Mouse (Mus musculus): ENCODE data around the gene Plin4. TPM values are rescaled to one million over a fixed set of nuclear protein-coding genes. Genes with fewer than 3 reads are reported as not detected.
"Not testable (repeated sequence)": the region's sequence is repeated elsewhere in the genome, so short reads cannot be mapped to it uniquely, and the experiment has no call there.

Gene Plin4
- polyA plus RNA-seq, 1 experiment from 2014 or later = 0.13 TPM

DNA sequence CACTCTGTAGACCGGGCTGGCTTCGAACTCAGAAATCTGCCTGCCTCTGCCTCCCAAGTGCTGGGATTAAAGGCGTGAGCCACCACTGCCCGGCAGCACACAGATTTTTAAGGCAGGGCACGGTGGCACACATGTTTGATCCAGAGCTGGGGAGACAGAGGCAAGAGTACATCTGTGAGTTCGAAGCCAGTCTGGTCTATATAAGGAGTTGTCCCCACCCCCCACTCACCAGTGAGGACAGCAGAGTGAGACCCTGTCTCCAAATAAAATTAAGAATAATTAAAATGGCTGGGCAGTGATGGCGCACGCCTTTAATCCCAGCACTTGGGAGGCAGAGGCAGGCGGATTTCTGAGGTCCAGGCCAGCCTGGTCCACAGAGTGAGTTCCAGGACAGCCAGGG is 31.2 kb downstream of the Plin4 start:
- Histone ChIP-seq H3K4me2 (ENCODE audit: low read depth, low read length) (peak overlapping the region; percentile 64), H3K27ac (ENCODE audit: low read length) (peak overlapping the region; percentile 71), H3K4me3 (ENCODE audit: low read depth, low read length) (peak overlapping the region; percentile 46), H3K4me1 (ENCODE audit: control insufficient read depth, low read depth, low read length) (peaks cover 41% of the 10 kb centered on the region), H3K9ac (ENCODE audit: low read depth, low read length) (peak overlapping the region; percentile 42; the same call in 1 of the 2 replicates)
- not testable (repeated sequence) for H3K9me3 ChIP-seq (replicated peaks; ENCODE audit: control insufficient read depth, low read length); H3K36me3 ChIP-seq (ENCODE audit: control insufficient read depth, insufficient read depth); H3K27me3 ChIP-seq (ENCODE audit: control insufficient read depth, insufficient read depth, low read depth, low read length); ATAC-seq (ENCODE audit: low read depth)
- 52% methylated on average over 9 of the region's 9 CpGs for WGBS (ENCODE audit: insufficient replicate concordance)

DNA sequence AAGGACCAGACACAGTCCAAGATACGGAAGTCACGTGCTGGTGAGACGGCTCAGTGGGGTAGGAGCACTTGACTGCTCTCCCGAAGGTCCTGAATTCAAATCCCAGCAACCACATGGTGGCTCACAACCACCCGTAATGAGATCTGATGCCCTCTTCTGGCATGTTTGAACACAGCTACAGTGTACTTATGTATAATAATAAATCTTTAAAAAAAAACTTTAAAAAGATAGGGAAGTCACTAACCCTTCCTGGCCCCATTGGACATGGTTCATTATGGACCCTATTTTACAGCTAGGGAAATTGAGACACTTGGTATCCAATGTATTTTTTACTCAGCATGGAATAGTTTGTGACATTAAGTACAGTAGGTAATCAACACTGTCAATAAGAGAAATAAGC is 32.1 kb downstream of the Plin4 start:
- no peak for ATAC-seq (ENCODE audit: low read depth)
- no peaks in the 10 kb centered on the region for H3K36me3 ChIP-seq (ENCODE audit: control insufficient read depth, insufficient read depth)
- H3K9ac ChIP-seq (ENCODE audit: low read depth, low read length) = no peak overlapping the region
- H3K4me3 ChIP-seq (ENCODE audit: low read depth, low read length) = no peak overlapping the region
- no peak overlapping the region for H3K27ac ChIP-seq (ENCODE audit: low read length)
- no peaks in the 10 kb centered on the region for H3K9me3 ChIP-seq (replicated peaks; ENCODE audit: control insufficient read depth, low read length)
- H3K4me2 ChIP-seq (ENCODE audit: low read depth, low read length) = no peak overlapping the region
- H3K4me1 ChIP-seq (ENCODE audit: control insufficient read depth, low read depth, low read length) = peaks cover 41% of the 10 kb centered on the region
- H3K27me3 ChIP-seq (ENCODE audit: control insufficient read depth, insufficient read depth, low read depth, low read length) = no peaks in the 10 kb centered on the region
- 76% methylated on average over 5 of the region's 5 CpGs for WGBS (ENCODE audit: insufficient replicate concordance)

DNA sequence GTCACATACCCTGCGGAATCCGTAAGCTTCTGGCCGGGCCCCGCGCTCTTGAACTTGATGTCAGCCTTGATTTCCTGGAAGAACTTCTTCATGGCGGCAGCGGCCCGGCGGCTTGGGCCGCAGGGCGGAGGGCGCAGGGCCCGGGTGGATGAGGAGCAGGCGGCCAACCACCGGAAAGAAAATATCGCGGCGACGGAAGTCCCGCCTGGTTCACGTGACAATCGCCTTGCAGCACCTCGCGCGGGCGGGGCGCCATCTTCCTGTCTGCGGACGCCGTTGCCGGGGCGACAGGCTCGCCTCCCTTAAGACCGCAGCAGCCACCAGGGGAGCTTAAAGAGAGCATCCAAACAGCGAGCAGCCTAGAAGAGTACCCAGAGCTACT is 34.8 kb downstream of the Plin4 start, which contains the start of gene Ubxn6:
TSS of gene Ubxn6 (minus strand) at position 202 of the 382 bp plus-strand sequence.
- Histone ChIP-seq H3K36me3 (ENCODE audit: control insufficient read depth, insufficient read depth) (peaks cover 11% of the 10 kb centered on the region), H3K4me1 (ENCODE audit: control insufficient read depth, low read depth, low read length) (peaks cover 25% of the 10 kb centered on the region), H3K27ac (ENCODE audit: low read length) (peak within 1 kb of the TSS; percentile 99), H3K4me2 (ENCODE audit: low read depth, low read length) (peak within 1 kb of the TSS; percentile 98), H3K27me3 (ENCODE audit: control insufficient read depth, insufficient read depth, low read depth, low read length) (no peaks in the 10 kb centered on the region), H3K9me3 (replicated peaks; ENCODE audit: control insufficient read depth, low read length) (no peaks in the 10 kb centered on the region), H3K9ac (ENCODE audit: low read depth, low read length) (peak within 1 kb of the TSS; percentile 76), H3K4me3 (ENCODE audit: low read depth, low read length) (peak within 1 kb of the TSS; percentile 86)
- 0% methylated on average over 35 of the region's 35 CpGs for WGBS (ENCODE audit: insufficient replicate concordance)
- ATAC-seq (ENCODE audit: low read depth) = peak; percentile 17

- WGBS (ENCODE audit: insufficient replicate concordance) = 7% methylated on average over 22 of the region's 22 CpGs
- peak overlapping the region; percentile 99 for H3K27ac ChIP-seq (ENCODE audit: low read length)
- no peaks in the 10 kb centered on the region for H3K27me3 ChIP-seq (ENCODE audit: control insufficient read depth, insufficient read depth, low read depth, low read length)
- peak overlapping the region; percentile 76 for H3K9ac ChIP-seq (ENCODE audit: low read depth, low read length)
- ATAC-seq (ENCODE audit: low read depth) = peak; percentile 17
- H3K4me1 ChIP-seq (ENCODE audit: control insufficient read depth, low read depth, low read length) = peaks cover 25% of the 10 kb centered on the region
- H3K4me3 ChIP-seq (ENCODE audit: low read depth, low read length) = peak overlapping the region; percentile 86
- peak overlapping the region; percentile 98 for H3K4me2 ChIP-seq (ENCODE audit: low read depth, low read length)
- no peaks in the 10 kb centered on the region for H3K9me3 ChIP-seq (replicated peaks; ENCODE audit: control insufficient read depth, low read length)
- H3K36me3 ChIP-seq (ENCODE audit: control insufficient read depth, insufficient read depth) = peaks cover 17% of the 10 kb centered on the region
Measured at GRCm38 (mm10) chr17:56074097-56074826, 35.3 kb downstream of the Plin4 start.

DNA sequence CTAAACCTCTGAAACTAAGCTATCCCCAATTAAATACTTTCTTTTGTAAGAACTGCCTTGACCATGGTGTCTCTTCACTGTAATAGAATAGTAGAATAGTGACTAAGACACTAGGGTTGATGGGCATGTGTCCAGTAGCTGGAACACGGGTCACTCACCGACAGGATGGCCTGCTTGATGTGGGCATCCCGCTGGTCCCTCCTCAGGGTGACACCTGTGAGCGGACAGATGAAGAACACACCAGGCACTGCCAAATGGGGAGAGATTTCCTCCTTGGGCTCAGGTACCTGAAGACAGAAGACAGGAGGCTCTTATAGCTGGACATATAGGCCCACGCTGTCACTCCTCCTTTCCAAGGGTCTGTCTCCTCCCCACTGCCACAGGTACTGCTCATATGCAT is 37.4 kb downstream of the Plin4 start:
- H3K9me3 ChIP-seq (replicated peaks; ENCODE audit: control insufficient read depth, low read length) = no peaks in the 10 kb centered on the region
- H3K9ac ChIP-seq (ENCODE audit: low read depth, low read length) = no peak overlapping the region
- 77% methylated on average over 5 of the region's 5 CpGs for WGBS (ENCODE audit: insufficient replicate concordance)
- ATAC-seq (ENCODE audit: low read depth) = no peak
- H3K4me2 ChIP-seq (ENCODE audit: low read depth, low read length) = no peak overlapping the region
- no peak overlapping the region for H3K27ac ChIP-seq (ENCODE audit: low read length)
- peaks cover 20% of the 10 kb centered on the region for H3K4me1 ChIP-seq (ENCODE audit: control insufficient read depth, low read depth, low read length)
- H3K4me3 ChIP-seq (ENCODE audit: low read depth, low read length) = no peak overlapping the region
- H3K36me3 ChIP-seq (ENCODE audit: control insufficient read depth, insufficient read depth) = peaks cover 37% of the 10 kb centered on the region
- no peaks in the 10 kb centered on the region for H3K27me3 ChIP-seq (ENCODE audit: control insufficient read depth, insufficient read depth, low read depth, low read length)

DNA sequence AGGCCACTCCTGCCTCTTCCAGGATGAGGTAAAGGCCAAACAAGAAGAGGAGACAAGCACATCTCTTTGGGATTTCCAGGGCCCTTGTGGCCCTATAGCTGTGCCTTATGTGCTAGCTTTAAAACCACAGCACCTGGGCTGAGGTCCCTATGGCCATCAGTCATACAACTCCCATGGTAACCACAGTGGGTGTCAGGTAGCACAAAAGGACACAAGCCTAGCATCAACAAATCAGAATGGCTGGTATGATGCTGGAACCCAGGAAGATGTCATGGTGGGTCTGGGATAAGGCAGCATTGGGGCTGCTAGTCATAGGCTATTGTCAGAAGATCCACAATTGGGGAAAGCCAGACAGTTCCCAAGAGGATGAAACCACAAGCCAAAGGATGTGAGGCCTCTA is 38.5 kb downstream of the Plin4 start:
- H3K27ac ChIP-seq (ENCODE audit: low read length) = no peak overlapping the region
- H3K4me3 ChIP-seq (ENCODE audit: low read depth, low read length) = no peak overlapping the region
- H3K27me3 ChIP-seq (ENCODE audit: control insufficient read depth, insufficient read depth, low read depth, low read length) = no peaks in the 10 kb centered on the region
- H3K4me1 ChIP-seq (ENCODE audit: control insufficient read depth, low read depth, low read length) = peaks cover 20% of the 10 kb centered on the region
- peaks cover 45% of the 10 kb centered on the region for H3K36me3 ChIP-seq (ENCODE audit: control insufficient read depth, insufficient read depth)
- no peak overlapping the region for H3K9ac ChIP-seq (ENCODE audit: low read depth, low read length)
- ATAC-seq (ENCODE audit: low read depth) = no peak
- H3K9me3 ChIP-seq (replicated peaks; ENCODE audit: control insufficient read depth, low read length) = no peaks in the 10 kb centered on the region
- H3K4me2 ChIP-seq (ENCODE audit: low read depth, low read length) = no peak overlapping the region

GRCm38 (mm10) chr17:56069066-56069465 is 40.5 kb downstream of the Plin4 start:
- no peak overlapping the region for H3K27ac ChIP-seq (ENCODE audit: low read length)
- no peak overlapping the region for H3K9ac ChIP-seq (ENCODE audit: low read depth, low read length)
- ATAC-seq (ENCODE audit: low read depth) = no peak
- H3K4me3 ChIP-seq (ENCODE audit: low read depth, low read length) = no peak overlapping the region
- peaks cover 64% of the 10 kb centered on the region for H3K36me3 ChIP-seq (ENCODE audit: control insufficient read depth, insufficient read depth)
- H3K9me3 ChIP-seq (replicated peaks; ENCODE audit: control insufficient read depth, low read length) = no peaks in the 10 kb centered on the region
- H3K27me3 ChIP-seq (ENCODE audit: control insufficient read depth, insufficient read depth, low read depth, low read length) = no peaks in the 10 kb centered on the region
- H3K4me2 ChIP-seq (ENCODE audit: low read depth, low read length) = no peak overlapping the region
- WGBS (ENCODE audit: insufficient replicate concordance) = 95% methylated on average over 14 of the region's 14 CpGs
- H3K4me1 ChIP-seq (ENCODE audit: control insufficient read depth, low read depth, low read length) = peaks cover 6% of the 10 kb centered on the region

DNA sequence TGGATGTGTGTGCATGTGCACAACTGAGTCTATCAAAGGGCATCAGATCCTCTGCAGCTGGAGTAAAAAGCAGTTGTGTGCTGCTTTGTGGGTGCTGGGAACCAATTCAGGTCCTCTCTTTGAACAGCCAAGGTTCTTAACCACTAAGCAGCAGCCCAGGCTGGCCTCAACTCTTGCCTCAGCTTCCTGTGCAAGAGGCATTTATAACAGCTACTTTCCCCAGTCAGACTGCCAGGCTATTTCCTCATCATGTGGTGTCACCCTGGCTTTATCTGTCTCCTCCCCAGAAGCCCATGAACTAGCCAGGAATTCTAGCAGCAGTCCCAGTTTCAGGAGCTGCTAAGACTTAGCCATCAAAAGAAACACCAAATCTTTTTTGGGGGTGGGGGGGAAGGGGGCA is 43.2 kb downstream of the Plin4 start:
- no peak overlapping the region for H3K27ac ChIP-seq (ENCODE audit: low read length)
- no peak for ATAC-seq (ENCODE audit: low read depth)
- H3K36me3 ChIP-seq (ENCODE audit: control insufficient read depth, insufficient read depth) = peaks cover 86% of the 10 kb centered on the region
- H3K4me3 ChIP-seq (ENCODE audit: low read depth, low read length) = no peak overlapping the region
- no peaks in the 10 kb centered on the region for H3K27me3 ChIP-seq (ENCODE audit: control insufficient read depth, insufficient read depth, low read depth, low read length)
- no peaks in the 10 kb centered on the region for H3K9me3 ChIP-seq (replicated peaks; ENCODE audit: control insufficient read depth, low read length)
- H3K4me1 ChIP-seq (ENCODE audit: control insufficient read depth, low read depth, low read length) = no peaks in the 10 kb centered on the region
- no peak overlapping the region for H3K4me2 ChIP-seq (ENCODE audit: low read depth, low read length)
- no peak overlapping the region for H3K9ac ChIP-seq (ENCODE audit: low read depth, low read length)

- ATAC-seq (ENCODE audit: low read depth); H3K4me2 ChIP-seq (ENCODE audit: low read depth, low read length): not testable (repeated sequence)
- whole genome bisulfite sequencing (ENCODE audit: insufficient replicate concordance) = 77% methylated on average over 6 of the region's 6 CpGs
Measured at GRCm38 (mm10) chr17:56065715-56066114, 43.9 kb downstream of the Plin4 start.

More at GRCm38 (mm10) chr17:56065715-56066114, 43.9 kb downstream of the Plin4 start:
- peaks cover 91% of the 10 kb centered on the region for H3K36me3 ChIP-seq (ENCODE audit: control insufficient read depth, insufficient read depth)
- not testable (repeated sequence) for H3K27ac ChIP-seq (ENCODE audit: low read length); H3K27me3 ChIP-seq (ENCODE audit: control insufficient read depth, insufficient read depth, low read depth, low read length); H3K9me3 ChIP-seq (replicated peaks; ENCODE audit: control insufficient read depth, low read length); H3K9ac ChIP-seq (ENCODE audit: low read depth, low read length); H3K4me3 ChIP-seq (ENCODE audit: low read depth, low read length); H3K4me1 ChIP-seq (ENCODE audit: control insufficient read depth, low read depth, low read length)
